Mouse (Mus musculus) thymus, adult 2 months (tissue): ENCODE measurements around the gene H1foo.

Source experiments
- CTCF ChIP-seq: fragments of 200-500 bp; IDR thresholded peaks from 2 replicates; pipeline ENCODE4 v1.5.1; 2012; ENCODE audit warnings: mild to moderate bottlenecking, control low read depth, low read length, moderate library complexity, borderline replicate concordance; ENCODE audit not compliant: control insufficient read depth, poor library complexity, insufficient read depth; ENCODE audit errors: extremely low read depth
- POLR2A ChIP-seq: fragments of 200-500 bp; IDR thresholded peaks from 2 replicates; pipeline ENCODE4 v1.6.1; 2012; ENCODE audit warnings: mild to moderate bottlenecking, low read length, control low read depth, moderate library complexity; ENCODE audit not compliant: control insufficient read depth, poor library complexity, insufficient read depth; ENCODE audit errors: extremely low read depth

GRCm38 (mm10) chr6:115938798-115939197 is 5.9 kb upstream of the H1foo start:
- TF ChIP-seq CTCF (no peak), POLR2A (no peak)
